Mouse (Mus musculus) inflammation-experienced regulatory T-cells, adult 16 weeks (primary cell): ENCODE results near the gene Parl. TPM values are rescaled to one million over a fixed set of nuclear protein-coding genes. Genes with fewer than 3 reads are reported as not detected.

Experiments used
- polyA plus RNA-seq: library from polyadenylated mRNA; unstranded; fragments of 100-300 nt; shearing (Covaris generic); gene quantifications from one replicate; pipeline ENCODE4 v1.2.1, GENCODE M21; 2017

Gene Parl
- 95.1 TPM for polyA plus RNA-seq

DNA sequence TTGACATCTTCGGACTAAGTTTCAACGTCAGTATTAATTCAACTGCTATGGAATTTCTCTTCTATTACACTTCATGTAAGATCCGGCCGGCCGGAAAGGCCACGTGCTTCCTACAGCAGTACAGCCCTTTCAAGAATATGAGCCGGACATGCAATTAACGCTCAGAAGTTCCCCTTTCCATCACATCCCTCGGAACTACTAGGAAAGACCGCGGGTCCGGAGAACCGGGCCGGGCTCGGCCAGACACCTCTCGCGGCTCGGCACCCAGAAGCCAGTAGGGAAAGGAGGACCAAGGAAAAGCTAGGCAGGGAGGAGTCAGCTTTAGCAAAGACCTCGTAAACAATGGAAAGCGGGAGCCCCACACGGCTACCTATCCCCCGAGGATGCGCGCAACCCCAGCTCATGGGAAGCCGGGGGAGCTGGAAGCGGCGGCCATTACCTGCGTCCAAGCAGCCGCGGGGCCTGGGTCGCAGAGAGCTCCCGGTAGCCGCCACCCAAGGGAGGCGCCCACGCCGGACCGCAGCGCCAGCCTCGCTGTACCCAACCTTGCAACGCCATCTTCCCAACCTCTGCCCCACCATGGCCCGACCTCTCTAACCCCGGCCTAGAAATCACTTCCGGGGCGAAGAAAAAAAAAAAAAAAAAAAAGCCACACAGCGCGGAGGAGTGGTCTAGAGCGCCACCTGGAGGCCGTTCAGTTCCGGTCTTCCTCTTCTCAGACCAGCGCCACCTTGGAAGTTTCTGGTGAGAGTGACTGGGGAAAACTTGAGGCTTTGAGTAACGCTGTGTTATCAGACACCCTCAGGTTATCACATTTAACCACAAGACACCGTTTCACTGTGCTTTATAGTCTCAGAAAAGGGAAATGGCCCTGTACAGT lies at the start of gene Parl:
TSS of gene Parl (minus strand) at position 618 of the 880 bp plus-strand sequence.

DNA sequence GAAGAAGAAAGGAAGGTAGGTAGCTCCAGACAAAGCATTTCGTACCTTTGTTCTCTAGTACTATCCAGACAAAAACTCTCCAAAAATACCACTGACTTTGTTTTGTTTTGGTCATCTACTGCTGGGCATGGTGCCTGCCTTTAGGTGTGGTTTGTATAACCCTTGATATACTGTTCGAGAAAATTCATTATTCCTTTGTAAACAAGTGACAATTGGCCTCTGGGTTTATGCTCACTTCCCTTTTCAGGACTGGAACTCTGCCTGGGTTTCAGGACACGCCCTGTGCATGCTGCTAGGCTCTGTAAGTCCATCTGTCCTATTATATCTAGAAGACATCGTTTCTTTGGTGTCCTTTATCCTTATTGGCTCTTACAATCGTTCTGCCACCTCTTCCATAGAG lies 23.1 kb upstream of the Parl start, which contains the start of gene Cyp2ab1:
TSS of gene Cyp2ab1 (minus strand) at position 119 of the 400 bp plus-strand sequence.

DNA sequence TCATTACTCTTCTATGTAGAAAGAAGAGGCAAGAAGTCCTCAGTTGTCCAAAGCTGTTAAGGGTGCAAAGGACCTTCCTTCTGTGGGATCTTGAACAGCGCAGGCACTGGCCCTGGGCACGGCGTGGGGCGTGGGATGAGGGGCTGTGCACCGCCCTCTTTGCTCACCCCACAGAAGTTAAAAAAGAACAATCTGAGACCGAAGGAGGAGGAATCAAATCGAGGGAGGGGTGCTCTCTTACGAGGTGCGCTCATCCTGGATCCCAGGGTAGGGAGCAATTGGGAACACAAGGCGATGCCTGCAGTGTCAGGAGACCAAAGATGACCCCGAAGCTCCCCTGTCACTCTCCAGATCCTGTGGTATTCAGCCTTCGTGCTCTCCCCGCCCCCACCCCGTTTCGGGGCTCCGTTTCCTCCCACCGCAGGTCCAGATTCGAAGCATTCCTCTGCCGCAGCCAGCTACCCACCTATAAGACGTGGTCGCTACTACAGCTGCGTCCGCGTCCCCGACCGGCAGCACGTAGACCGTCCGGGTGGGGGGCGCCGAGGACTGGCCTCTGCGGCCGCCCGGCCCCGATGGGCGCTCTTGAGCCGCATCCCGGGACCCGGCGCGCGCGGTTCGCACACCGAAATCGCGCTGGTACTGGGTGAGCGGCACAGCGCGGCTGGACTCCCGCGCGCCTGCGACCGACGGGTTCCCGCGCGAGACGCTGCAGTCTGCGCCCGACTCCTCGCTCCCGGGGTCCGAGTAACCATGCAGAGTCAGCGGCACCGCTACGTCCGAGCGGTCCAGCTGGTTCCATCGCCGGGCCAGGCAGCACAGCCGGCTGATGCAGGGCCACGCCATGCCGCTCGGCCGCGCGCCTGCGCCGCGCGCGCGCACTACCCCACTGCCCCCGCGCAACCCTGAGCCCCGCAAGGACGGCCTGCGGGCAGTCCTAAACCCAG lies 61.4 kb downstream of the Parl start, which contains the start of gene Map6d1:
TSS of gene Map6d1 (minus strand) at position 891 of the 947 bp plus-strand sequence.

Other genes starting within 250 kb of the Parl start
- 69.9 TPM for gene Klhl24, start 204.8 kb downstream of the Parl start, polyA plus RNA-seq
- 26.9 TPM for gene Yeats2, start 161.3 kb downstream of the Parl start, polyA plus RNA-seq
- gene Map6d1, start 61.0 kb downstream of the Parl start, polyA plus RNA-seq = 0.09 TPM
- not detected for gene Cyp2ab1, start 23.0 kb upstream of the Parl start, polyA plus RNA-seq
- 49.0 TPM for gene Abcc5, start 124.0 kb upstream of the Parl start, polyA plus RNA-seq
- 21.3 TPM for gene Eif2b5, start 196.4 kb upstream of the Parl start, polyA plus RNA-seq
- 5.8 TPM for gene Dvl3, start 214.6 kb upstream of the Parl start, polyA plus RNA-seq
- 486 TPM for gene Ap2m1, start 233.1 kb upstream of the Parl start, polyA plus RNA-seq
- 122 TPM for gene Abcf3, start 246.2 kb upstream of the Parl start, polyA plus RNA-seq